Mouse (Mus musculus) lung, embryonic 16.5 days (tissue): ENCODE data around the gene Ebp. TPM values are rescaled to one million over a fixed set of nuclear protein-coding genes. Genes with fewer than 3 reads are reported as not detected.
A peak's percentile ranks its signal among the peaks of the same experiment; 100 is the strongest.

Experiments
- ATAC-seq: fragments of 200-750 bp; cut with Nextera tagmentation; 2 replicates; pipeline ENCODE4 v1.8.0; 2017; ENCODE audit warnings: low read depth, mild to moderate bottlenecking, moderate library complexity
- H3K27ac ChIP-seq: fragments of 300-500 bp; sonication (generic); 2 replicates; pipeline ENCODE4 v1.5.1; 2014; ENCODE audit warnings: mild to moderate bottlenecking, control low read depth, low read length
- H3K27me3 ChIP-seq: fragments of 300-500 bp; sonication (generic); 2 replicates; pipeline ENCODE4 v1.6.1; 2014; ENCODE audit warnings: low read depth, low read length, mixed read lengths; ENCODE audit not compliant: control insufficient read depth, insufficient read depth
- H3K36me3 ChIP-seq: fragments of 300-500 bp; sonication (generic); 2 replicates; pipeline ENCODE4 v1.6.1; 2014; ENCODE audit warnings: low read length; ENCODE audit not compliant: control insufficient read depth, insufficient read depth
- H3K4me1 ChIP-seq: fragments of 300-500 bp; sonication (generic); replicated peaks from 2 replicates; pipeline ENCODE4 v1.6.1; 2014; ENCODE audit warnings: low read length, mixed read lengths; ENCODE audit not compliant: control insufficient read depth, insufficient read depth
- H3K4me2 ChIP-seq: fragments of 300-500 bp; sonication (generic); 2 replicates; pipeline ENCODE4 v1.6.1; 2014; ENCODE audit warnings: low read depth, low read length, control low read depth
- H3K4me3 ChIP-seq: fragments of 300-500 bp; sonication (generic); 2 replicates; pipeline ENCODE4 v1.5.1; 2014; ENCODE audit warnings: mild to moderate bottlenecking, low read length, control low read depth
- H3K9ac ChIP-seq: fragments of 300-500 bp; sonication (generic); 2 replicates; pipeline ENCODE4 v1.6.1; 2014; ENCODE audit warnings: low read length, control low read depth
- H3K9me3 ChIP-seq: fragments of 300-500 bp; sonication (generic); 2 replicates; pipeline ENCODE4 v1.6.1; 2016; ENCODE audit warnings: low read length; ENCODE audit not compliant: control insufficient read depth
- WGBS: fragments of 180-500 bp; shearing (Covaris S2); extraction: QIAGEN DNeasy Blood & Tissue Kit; methylation state at CpG from one replicate; pipeline ENCODE4 v1.1.7; 2014; 5-methylcytosine and 5-hydroxymethylcytosine counted together
- polyA plus RNA-seq: library from polyadenylated mRNA; unstranded; fragments of >200 nt; fragmentation: Nextera tagmentation; extraction: Ambion mirVana; gene quantifications from 2 replicates; pipeline ENCODE4 v1.2.1, GENCODE M21; 2015

Ebp gene
- polyA plus RNA-seq, 1 experiment from 2014 or later: 41.9 TPM

GRCm38 (mm10) chrX:8175169-8175503, 18.2 kb downstream of the Ebp start:
- peak overlapping the region; percentile 68 for H3K4me3 ChIP-seq
- H3K9me3 ChIP-seq: no peaks in the 10 kb centered on the region
- no peaks in the 10 kb centered on the region for H3K36me3 ChIP-seq
- 10% methylated on average over 4 of the region's 4 CpGs for WGBS
- ATAC-seq: no peak
- H3K27ac ChIP-seq: no peak overlapping the region
- peaks cover 2% of the 10 kb centered on the region; the same call in 1 of the 2 replicates for H3K4me1 ChIP-seq
- H3K27me3 ChIP-seq: no peaks in the 10 kb centered on the region
- H3K9ac ChIP-seq: peak overlapping the region; percentile 72
- peak overlapping the region; percentile 60 for H3K4me2 ChIP-seq

DNA sequence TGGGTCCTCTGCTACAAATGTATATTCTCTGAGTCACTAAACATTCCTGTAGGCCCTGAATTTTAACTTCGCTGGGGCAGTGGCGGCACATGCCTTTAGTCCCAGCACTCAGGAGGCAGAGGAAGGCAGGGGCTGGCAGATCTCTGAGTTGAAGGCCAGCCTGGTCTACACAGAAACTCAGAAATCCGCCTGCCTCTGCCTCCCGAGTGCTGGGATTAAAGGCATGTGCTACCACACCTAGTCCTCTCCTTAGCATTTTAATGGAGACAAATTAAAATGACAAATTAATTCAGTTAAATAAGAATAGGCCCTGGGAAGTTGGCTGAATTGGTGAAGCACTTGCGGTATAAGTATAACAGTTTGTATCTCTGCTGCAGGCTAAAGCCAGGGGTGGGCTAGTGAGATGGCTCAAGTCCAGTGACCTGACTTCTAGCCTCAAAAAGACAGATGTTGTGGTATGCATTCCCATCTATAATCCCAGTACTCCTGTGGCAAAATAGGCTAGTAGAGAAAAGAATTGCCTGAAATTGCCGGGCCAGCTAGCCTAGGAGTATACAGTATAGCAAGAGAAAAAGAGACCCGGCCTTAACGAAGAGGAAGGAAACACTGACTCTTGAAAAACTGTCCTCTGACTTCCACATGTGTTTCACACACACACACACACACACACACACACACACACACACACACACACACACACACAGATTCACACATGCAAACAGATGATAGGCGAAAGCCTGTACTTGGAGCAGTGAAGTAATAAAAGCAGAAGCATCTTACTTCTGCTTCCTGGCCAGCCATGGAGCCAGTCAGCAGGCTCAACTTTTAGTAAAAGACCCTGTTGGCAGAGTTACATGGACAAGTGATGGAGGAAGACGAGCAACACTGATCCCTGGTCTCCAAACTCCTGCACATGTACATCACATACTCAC, 25.3 kb downstream of the Ebp start:
- H3K27me3 ChIP-seq: no peaks in the 10 kb centered on the region
- 82% methylated on average over 10 of the region's 10 CpGs for WGBS
- no peak overlapping the region for H3K9ac ChIP-seq
- H3K4me2 ChIP-seq: no peak overlapping the region
- H3K27ac ChIP-seq: no peak overlapping the region
- no peaks in the 10 kb centered on the region for H3K9me3 ChIP-seq
- no peaks in the 10 kb centered on the region for H3K4me1 ChIP-seq
- no peak overlapping the region for H3K4me3 ChIP-seq
- H3K36me3 ChIP-seq: no peaks in the 10 kb centered on the region
- ATAC-seq: no peak

GRCm38 (mm10) chrX:8164471-8164870, 28.8 kb downstream of the Ebp start:
- no peak overlapping the region for H3K4me3 ChIP-seq
- 90% methylated on average over 4 of the region's 4 CpGs for WGBS
- H3K4me2 ChIP-seq: no peak overlapping the region
- H3K4me1 ChIP-seq: no peaks in the 10 kb centered on the region
- H3K27me3 ChIP-seq: no peaks in the 10 kb centered on the region
- no peaks in the 10 kb centered on the region for H3K9me3 ChIP-seq
- H3K9ac ChIP-seq: no peak overlapping the region
- H3K36me3 ChIP-seq: no peaks in the 10 kb centered on the region
- ATAC-seq: no peak
- no peak overlapping the region for H3K27ac ChIP-seq

DNA sequence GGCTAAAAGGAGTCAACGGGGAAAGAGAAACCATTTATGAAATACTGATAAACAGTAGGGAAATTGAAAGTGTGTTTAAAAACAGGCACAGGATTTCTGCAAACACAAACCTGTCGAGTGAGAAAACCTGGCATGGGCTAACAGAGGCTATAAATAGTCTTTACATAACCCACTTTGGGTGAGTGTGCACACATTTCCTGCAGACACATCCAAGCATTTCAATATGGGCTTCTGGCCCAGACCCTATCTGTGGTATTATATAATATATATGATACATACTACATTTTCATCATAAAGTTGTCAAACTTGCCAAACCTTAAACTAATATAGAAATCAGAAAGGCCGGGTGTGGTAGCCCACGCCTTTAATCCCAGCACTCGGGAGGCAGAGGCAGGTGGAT, 30.2 kb downstream of the Ebp start:
- Histone ChIP-seq H3K27me3 (no peaks in the 10 kb centered on the region), H3K9me3 (no peaks in the 10 kb centered on the region), H3K4me2 (no peak overlapping the region), H3K27ac (no peak overlapping the region), H3K9ac (no peak overlapping the region), H3K36me3 (no peaks in the 10 kb centered on the region), H3K4me1 (no peaks in the 10 kb centered on the region), H3K4me3 (no peak overlapping the region)
- ATAC-seq: no peak
- 67% methylated on average over 5 of the region's 5 CpGs for WGBS

- peaks cover 6% of the 10 kb centered on the region; the same call in 1 of the 2 replicates for H3K4me1 ChIP-seq
- peaks cover 12% of the 10 kb centered on the region for H3K36me3 ChIP-seq
- H3K9ac ChIP-seq: peak within 1 kb of the TSS; percentile 72
- H3K27ac ChIP-seq: peak within 1 kb of the TSS; percentile 94
- peak within 1 kb of the TSS; percentile 58 for H3K4me3 ChIP-seq
- WGBS: 19% methylated on average over 57 of the region's 65 CpGs
- ATAC-seq: peak; percentile 97
- no peaks in the 10 kb centered on the region for H3K9me3 ChIP-seq
- peak within 1 kb of the TSS; percentile 79 for H3K4me2 ChIP-seq
- H3K27me3 ChIP-seq: no peaks in the 10 kb centered on the region
Observed at GRCm38 (mm10) chrX:8145153-8145991, 47.9 kb downstream of the Ebp start, which contains the start of gene Rbm3. Gene Rbm3, minus strand, starts transcription at chrX:8145880.

DNA sequence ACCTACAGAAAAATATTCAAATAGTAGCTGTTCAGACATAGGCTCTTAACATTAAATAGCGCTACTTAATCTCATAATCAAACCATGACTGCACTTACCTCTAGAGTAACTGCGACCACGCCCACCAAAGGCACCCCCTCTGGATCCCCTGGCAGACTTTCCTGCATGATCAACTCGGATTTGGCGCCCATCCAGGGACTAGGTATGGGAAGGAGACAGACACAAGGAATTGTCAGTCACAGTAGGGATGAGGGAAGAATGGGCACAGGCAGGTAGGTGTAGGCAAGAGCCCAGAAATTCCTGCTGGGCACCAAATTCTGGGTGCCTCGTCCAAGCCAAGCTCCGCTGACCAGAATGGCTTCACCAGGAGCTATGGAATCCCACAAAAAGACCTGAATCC, 49.6 kb downstream of the Ebp start:
- ATAC-seq: no peak
- Histone ChIP-seq H3K9ac (peak overlapping the region; percentile 72), H3K4me2 (peak overlapping the region; percentile 79), H3K4me1 (peaks cover 6% of the 10 kb centered on the region; the same call in 1 of the 2 replicates), H3K27me3 (no peaks in the 10 kb centered on the region), H3K4me3 (peak overlapping the region; percentile 58), H3K27ac (no peak overlapping the region), H3K36me3 (peaks cover 12% of the 10 kb centered on the region), H3K9me3 (no peaks in the 10 kb centered on the region)
- WGBS: 61% methylated on average over 7 of the region's 7 CpGs

GRCm38 (mm10) chrX:8142948-8143347, 50.4 kb downstream of the Ebp start:
- H3K9ac ChIP-seq: no peak overlapping the region
- H3K27me3 ChIP-seq: no peaks in the 10 kb centered on the region
- H3K36me3 ChIP-seq: peaks cover 16% of the 10 kb centered on the region
- no peaks in the 10 kb centered on the region for H3K9me3 ChIP-seq
- no peak overlapping the region for H3K4me3 ChIP-seq
- H3K27ac ChIP-seq: no peak overlapping the region
- no peak for ATAC-seq
- peaks cover 6% of the 10 kb centered on the region; the same call in 1 of the 2 replicates for H3K4me1 ChIP-seq
- no peak overlapping the region for H3K4me2 ChIP-seq
- 76% methylated on average over 7 of the region's 7 CpGs for WGBS

GRCm38 (mm10) chrX:8141058-8141457, 52.3 kb downstream of the Ebp start:
- peaks cover 6% of the 10 kb centered on the region; the same call in 1 of the 2 replicates for H3K4me1 ChIP-seq
- no peak for ATAC-seq
- H3K27ac ChIP-seq: no peak overlapping the region
- no peak overlapping the region for H3K4me2 ChIP-seq
- H3K36me3 ChIP-seq: peaks cover 18% of the 10 kb centered on the region
- no peaks in the 10 kb centered on the region for H3K27me3 ChIP-seq
- H3K4me3 ChIP-seq: no peak overlapping the region
- 62% methylated on average over 3 of the region's 3 CpGs for WGBS
- H3K9ac ChIP-seq: no peak overlapping the region
- H3K9me3 ChIP-seq: no peaks in the 10 kb centered on the region

DNA sequence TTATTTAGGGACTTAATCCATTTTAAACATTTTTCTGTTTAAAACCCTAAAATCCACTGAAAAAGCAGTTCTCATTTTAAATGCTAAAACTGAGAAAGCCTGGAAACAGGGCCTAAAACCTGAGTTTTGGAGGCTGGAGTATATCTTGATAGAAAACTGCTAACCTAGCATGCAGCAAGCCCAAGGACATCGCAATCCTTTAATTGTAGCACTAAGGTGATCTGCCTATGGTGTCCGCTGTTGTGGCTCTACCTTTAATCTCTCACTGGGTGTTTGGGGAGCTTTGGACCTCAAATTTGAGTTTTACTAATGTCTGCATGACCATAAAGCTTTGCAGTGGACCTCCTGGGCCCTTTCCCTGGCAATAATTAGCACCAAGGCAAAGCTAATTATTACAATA, 52.9 kb downstream of the Ebp start:
- Histone ChIP-seq H3K4me1 (peaks cover 6% of the 10 kb centered on the region; the same call in 1 of the 2 replicates), H3K4me3 (no peak overlapping the region), H3K27me3 (no peaks in the 10 kb centered on the region), H3K4me2 (no peak overlapping the region), H3K9me3 (no peaks in the 10 kb centered on the region), H3K9ac (no peak overlapping the region), H3K36me3 (peaks cover 18% of the 10 kb centered on the region), H3K27ac (no peak overlapping the region)
- ATAC-seq: no peak
- WGBS: 92% methylated on average over 2 of the region's 2 CpGs
